Mouse (Mus musculus) lung, embryonic 15.5 days (tissue): ENCODE data around the gene Lemd2. TPM values are rescaled to one million over a fixed set of nuclear protein-coding genes. Genes with fewer than 3 reads are reported as not detected.

ENCODE experiments used
- ATAC-seq: fragments of 200-750 bp; cut with Nextera tagmentation; 2 replicates; pipeline ENCODE4 v1.8.0; 2017; ENCODE audit warnings: moderate number of reproducible peaks, borderline replicate concordance; ENCODE audit not compliant: low FRiP score, low TSS enrichment; ENCODE audit errors: extremely low read depth
- H3K27ac ChIP-seq: fragments of 300-500 bp; sonication (generic); 2 replicates; pipeline ENCODE4 v1.5.1; 2015; ENCODE audit warnings: moderate library complexity, mild to moderate bottlenecking, inconsistent platforms
- H3K27me3 ChIP-seq: fragments of 300-500 bp; sonication (generic); 2 replicates; pipeline ENCODE4 v1.6.1; 2015; ENCODE audit warnings: inconsistent platforms
- H3K36me3 ChIP-seq: fragments of 300-500 bp; sonication (generic); 2 replicates; pipeline ENCODE4 v1.6.1; 2015; ENCODE audit warnings: inconsistent platforms
- H3K4me1 ChIP-seq: fragments of 300-500 bp; sonication (generic); 2 replicates; pipeline ENCODE4 v1.6.1; 2015; ENCODE audit warnings: inconsistent platforms
- H3K4me2 ChIP-seq: fragments of 300-500 bp; sonication (generic); 2 replicates; pipeline ENCODE4 v1.6.1; 2015; ENCODE audit warnings: inconsistent platforms, mild to moderate bottlenecking, moderate library complexity
- H3K4me3 ChIP-seq: fragments of 300-500 bp; sonication (generic); 2 replicates; pipeline ENCODE4 v1.5.1; 2015; ENCODE audit warnings: mild to moderate bottlenecking, inconsistent platforms
- H3K9ac ChIP-seq: fragments of 300-500 bp; sonication (generic); 2 replicates; pipeline ENCODE4 v1.6.1; 2015; ENCODE audit warnings: inconsistent platforms
- H3K9me3 ChIP-seq: fragments of 300-500 bp; sonication (generic); 2 replicates; pipeline ENCODE4 v1.6.1; 2016; ENCODE audit warnings: inconsistent platforms
- WGBS: fragments of 180-500 bp; shearing (Covaris S2); methylation state at CpG from one replicate; pipeline ENCODE4 v1.1.7; 2015; 5-methylcytosine and 5-hydroxymethylcytosine counted together
- polyA plus RNA-seq: library from polyadenylated mRNA; unstranded; fragments of >200 nt; fragmentation: Nextera tagmentation; extraction: Ambion mirVana; gene quantifications from 2 replicates; pipeline ENCODE4 v1.2.1, GENCODE M21; 2015

Gene Lemd2
- polyA plus RNA-seq, 1 experiment from 2014 or later, result 17.2 TPM

DNA sequence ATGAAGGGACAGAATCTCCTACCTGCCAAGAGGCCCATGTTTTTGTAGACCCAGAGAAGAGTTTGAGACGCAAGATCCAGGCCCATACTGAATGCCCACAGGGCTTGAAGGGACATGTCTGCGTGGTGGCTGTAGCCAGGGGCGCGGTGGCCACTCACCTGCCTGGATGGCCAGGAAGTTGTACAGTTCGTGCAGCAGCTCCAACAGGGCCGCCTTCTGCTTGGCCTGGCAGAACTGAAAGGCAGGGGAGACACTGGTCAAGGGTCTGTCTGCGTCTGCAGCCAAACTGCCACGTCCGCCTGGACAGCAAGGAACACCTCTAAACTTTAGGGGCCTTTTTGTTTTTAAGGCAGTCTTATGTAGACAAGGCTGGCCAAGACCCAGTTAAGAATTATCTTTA lies 5.1 kb downstream of the Lemd2 start:
- no peak for ATAC-seq
- Histone ChIP-seq H3K36me3 (peaks cover 60% of the 10 kb centered on the region), H3K9me3 (no peaks in the 10 kb centered on the region), H3K27ac (no peak overlapping the region), H3K27me3 (no peaks in the 10 kb centered on the region), H3K4me1 (peaks cover 17% of the 10 kb centered on the region), H3K4me3 (no peak overlapping the region), H3K4me2 (no peak overlapping the region), H3K9ac (no peak overlapping the region)
- 93% methylated on average over 9 of the region's 9 CpGs for WGBS

- H3K27ac ChIP-seq, result no peak overlapping the region
- no peak overlapping the region for H3K4me3 ChIP-seq
- H3K36me3 ChIP-seq, result peaks cover 81% of the 10 kb centered on the region
- WGBS, result 75% methylated on average over 9 of the region's 9 CpGs
- no peak overlapping the region for H3K4me2 ChIP-seq
- no peaks in the 10 kb centered on the region for H3K27me3 ChIP-seq
- no peak for ATAC-seq
- H3K9ac ChIP-seq, result no peak overlapping the region
- no peaks in the 10 kb centered on the region for H3K9me3 ChIP-seq
- H3K4me1 ChIP-seq, result peaks cover 6% of the 10 kb centered on the region
Measured at GRCm38 (mm10) chr17:27196206-27196605, 8.1 kb downstream of the Lemd2 start.

DNA sequence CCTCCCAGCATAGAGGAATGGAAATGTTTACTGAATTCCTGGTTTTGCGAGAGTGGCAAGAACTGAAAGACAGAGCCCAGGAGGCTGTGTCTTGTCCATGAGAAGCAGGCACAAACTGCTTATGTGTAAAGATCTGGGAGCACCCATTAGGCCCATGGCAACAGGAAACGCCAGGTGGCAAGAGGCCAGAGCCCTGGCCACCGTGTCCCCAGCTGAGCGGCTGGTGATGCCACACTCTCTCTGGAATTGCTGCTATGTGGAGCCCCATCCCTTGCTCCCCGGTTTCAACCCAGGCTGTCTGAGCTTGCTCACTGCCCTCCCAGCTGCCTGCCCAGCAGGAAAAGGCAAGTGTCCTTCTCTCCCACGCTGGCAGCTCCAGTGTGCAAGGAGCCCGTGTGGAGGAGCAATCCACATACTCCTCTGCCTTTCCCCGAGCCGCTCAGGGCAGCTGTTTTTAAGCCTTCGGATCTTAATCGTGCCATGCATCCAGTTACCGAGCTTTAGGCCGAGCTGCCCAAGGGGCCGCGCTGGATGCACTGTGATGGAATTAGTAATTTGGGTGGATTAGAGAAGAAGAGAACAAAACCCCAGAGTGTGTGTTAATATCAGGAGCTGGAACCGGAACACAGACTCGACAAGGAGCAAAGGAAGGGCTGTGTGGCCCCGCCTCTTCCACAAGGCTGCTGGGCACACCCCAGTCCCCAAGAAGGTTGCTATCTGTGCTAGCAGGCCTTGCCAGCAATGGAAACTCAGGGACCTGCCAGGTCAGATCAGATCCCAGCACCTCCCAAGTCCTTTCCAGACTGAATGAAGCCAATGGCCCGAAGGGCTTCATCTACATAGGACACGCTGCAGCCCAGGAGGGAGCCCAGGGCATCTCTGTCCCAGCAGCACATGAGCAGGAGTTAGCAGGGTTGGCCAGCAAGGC lies 9.7 kb downstream of the Lemd2 start:
- Histone ChIP-seq H3K9ac (no peak overlapping the region), H3K4me2 (no peak overlapping the region), H3K36me3 (peaks cover 77% of the 10 kb centered on the region), H3K27me3 (no peaks in the 10 kb centered on the region), H3K27ac (no peak overlapping the region), H3K4me1 (no peaks in the 10 kb centered on the region; the same call in 1 of the 2 replicates), H3K9me3 (no peaks in the 10 kb centered on the region), H3K4me3 (no peak overlapping the region)
- no peak for ATAC-seq
- 66% methylated on average over 20 of the region's 20 CpGs for WGBS

GRCm38 (mm10) chr17:27191804-27192203 lies 12.5 kb downstream of the Lemd2 start:
- Histone ChIP-seq H3K27ac (no peak overlapping the region), H3K36me3 (peaks cover 62% of the 10 kb centered on the region), H3K4me2 (no peak overlapping the region), H3K4me1 (no peaks in the 10 kb centered on the region; the same call in 1 of the 2 replicates), H3K9ac (no peak overlapping the region), H3K27me3 (no peaks in the 10 kb centered on the region), H3K9me3 (no peaks in the 10 kb centered on the region), H3K4me3 (no peak overlapping the region)
- WGBS, result 73% methylated on average over 5 of the region's 5 CpGs
- ATAC-seq, result no peak

DNA sequence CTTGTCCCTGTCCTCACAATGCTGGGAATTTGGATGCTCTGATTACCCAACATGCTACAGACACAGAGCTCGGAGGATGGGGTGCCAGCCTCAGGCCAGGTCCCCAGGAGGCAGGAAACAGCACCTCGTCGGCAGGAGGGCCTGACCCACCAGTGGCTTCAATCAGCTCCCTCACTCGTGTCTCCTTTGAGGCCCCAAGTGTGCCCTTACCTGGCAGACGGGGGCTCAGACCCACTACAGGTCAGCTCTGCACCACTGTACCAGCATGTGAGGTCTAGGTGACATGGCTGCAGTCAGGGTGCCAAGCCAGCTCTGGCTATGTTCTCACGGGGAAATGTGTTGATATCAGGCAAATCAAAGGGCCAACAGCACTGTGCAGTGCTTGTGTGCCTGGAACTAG lies 13.1 kb downstream of the Lemd2 start:
- no peaks in the 10 kb centered on the region for H3K9me3 ChIP-seq
- H3K27ac ChIP-seq, result no peak overlapping the region
- no peaks in the 10 kb centered on the region; the same call in 1 of the 2 replicates for H3K4me1 ChIP-seq
- no peaks in the 10 kb centered on the region for H3K27me3 ChIP-seq
- H3K9ac ChIP-seq, result no peak overlapping the region
- H3K4me3 ChIP-seq, result no peak overlapping the region
- no peak overlapping the region for H3K4me2 ChIP-seq
- 82% methylated on average over 6 of the region's 6 CpGs for WGBS
- peaks cover 62% of the 10 kb centered on the region for H3K36me3 ChIP-seq
- no peak for ATAC-seq

DNA sequence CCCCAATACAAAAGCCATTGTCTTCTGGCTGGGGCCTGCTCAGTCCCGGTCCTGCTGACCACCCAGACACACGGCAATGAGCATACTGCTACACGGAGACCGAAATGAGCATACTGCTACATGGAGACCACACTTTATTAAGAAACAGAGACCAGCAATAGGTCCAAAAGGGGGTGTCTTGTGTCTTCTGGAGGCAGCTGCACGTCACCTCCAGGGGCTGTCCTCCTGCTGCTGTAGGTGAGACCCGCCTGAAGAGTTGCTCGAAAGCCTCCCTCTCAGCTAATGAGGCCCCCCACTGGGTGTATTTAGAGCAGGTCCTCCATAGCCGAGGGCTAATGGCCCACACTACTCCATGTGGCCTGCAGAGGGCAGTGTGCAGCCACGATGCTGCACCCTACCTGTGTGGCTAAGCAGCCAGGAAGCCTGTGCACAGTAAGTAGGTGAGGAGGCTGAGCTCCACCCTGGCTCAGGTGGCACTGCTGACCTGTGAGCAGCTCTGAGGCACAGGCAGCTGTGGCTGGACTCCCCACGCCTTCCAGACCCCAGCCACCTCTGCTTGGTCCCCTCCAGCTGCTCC lies 14.5 kb downstream of the Lemd2 start:
- no peak for ATAC-seq
- Histone ChIP-seq H3K27me3 (no peaks in the 10 kb centered on the region), H3K4me2 (no peak overlapping the region), H3K9me3 (no peaks in the 10 kb centered on the region), H3K4me1 (no peaks in the 10 kb centered on the region; the same call in 1 of the 2 replicates), H3K9ac (no peak overlapping the region), H3K27ac (no peak overlapping the region), H3K4me3 (no peak overlapping the region), H3K36me3 (peaks cover 49% of the 10 kb centered on the region)
- 40% methylated on average over 10 of the region's 10 CpGs for WGBS

DNA sequence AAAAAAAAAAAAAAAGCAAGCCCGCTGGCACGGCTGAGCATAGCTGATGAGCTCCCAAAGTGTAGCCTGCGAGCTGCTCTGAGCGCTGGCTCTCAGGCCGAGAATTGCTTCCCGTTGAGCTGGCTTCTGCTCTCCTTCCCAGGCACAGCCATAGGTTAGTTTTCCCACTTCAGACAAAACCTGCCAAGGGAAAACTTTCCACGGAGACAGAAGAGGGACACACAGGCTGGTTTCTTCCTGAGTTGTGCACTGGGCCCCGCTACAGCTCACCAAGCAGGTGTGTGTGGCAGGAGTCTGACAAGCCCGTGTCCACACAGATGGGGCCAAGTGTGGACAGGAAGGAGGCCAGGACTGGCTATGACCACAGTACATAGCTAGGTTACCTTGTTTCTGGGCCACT lies 15.4 kb downstream of the Lemd2 start:
- Histone ChIP-seq H3K9ac (no peak overlapping the region), H3K9me3 (no peaks in the 10 kb centered on the region), H3K27me3 (no peaks in the 10 kb centered on the region), H3K4me1 (no peaks in the 10 kb centered on the region), H3K4me3 (no peak overlapping the region), H3K36me3 (peaks cover 40% of the 10 kb centered on the region), H3K4me2 (no peak overlapping the region), H3K27ac (no peak overlapping the region)
- no peak for ATAC-seq
- WGBS, result 66% methylated on average over 9 of the region's 9 CpGs

GRCm38 (mm10) chr17:27187059-27187458 lies 17.2 kb downstream of the Lemd2 start:
- Histone ChIP-seq H3K4me1 (no peaks in the 10 kb centered on the region), H3K4me2 (no peak overlapping the region), H3K36me3 (peaks cover 22% of the 10 kb centered on the region), H3K4me3 (no peak overlapping the region), H3K27ac (no peak overlapping the region), H3K9me3 (no peaks in the 10 kb centered on the region), H3K27me3 (no peaks in the 10 kb centered on the region), H3K9ac (no peak overlapping the region)
- ATAC-seq, result no peak
- WGBS, result 55% methylated on average over 5 of the region's 5 CpGs

DNA sequence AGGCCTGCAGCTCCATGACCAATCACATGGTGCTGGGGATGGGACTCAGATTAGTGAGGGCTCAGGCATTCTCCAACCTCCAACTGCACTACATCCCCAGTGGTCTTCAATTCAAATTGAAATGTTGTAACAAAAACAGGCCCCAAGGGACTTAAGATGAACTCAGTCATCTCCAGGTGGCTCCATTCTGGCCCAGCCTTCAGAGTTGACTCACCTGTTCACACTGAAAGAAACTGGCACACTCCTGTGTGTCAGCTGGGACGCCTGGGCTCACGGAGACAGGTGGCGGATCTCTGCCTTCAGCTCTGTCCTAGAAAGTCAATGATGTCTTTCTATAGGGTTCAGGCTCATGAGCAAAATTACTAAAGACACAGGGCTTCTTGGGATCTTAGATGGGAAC lies 18.2 kb downstream of the Lemd2 start:
- Histone ChIP-seq H3K4me2 (no peak overlapping the region), H3K4me3 (no peak overlapping the region), H3K36me3 (peaks cover 12% of the 10 kb centered on the region), H3K9ac (no peak overlapping the region), H3K27me3 (no peaks in the 10 kb centered on the region), H3K4me1 (no peaks in the 10 kb centered on the region), H3K27ac (no peak overlapping the region), H3K9me3 (no peaks in the 10 kb centered on the region)
- 84% methylated on average over 3 of the region's 3 CpGs for WGBS
- no peak for ATAC-seq

DNA sequence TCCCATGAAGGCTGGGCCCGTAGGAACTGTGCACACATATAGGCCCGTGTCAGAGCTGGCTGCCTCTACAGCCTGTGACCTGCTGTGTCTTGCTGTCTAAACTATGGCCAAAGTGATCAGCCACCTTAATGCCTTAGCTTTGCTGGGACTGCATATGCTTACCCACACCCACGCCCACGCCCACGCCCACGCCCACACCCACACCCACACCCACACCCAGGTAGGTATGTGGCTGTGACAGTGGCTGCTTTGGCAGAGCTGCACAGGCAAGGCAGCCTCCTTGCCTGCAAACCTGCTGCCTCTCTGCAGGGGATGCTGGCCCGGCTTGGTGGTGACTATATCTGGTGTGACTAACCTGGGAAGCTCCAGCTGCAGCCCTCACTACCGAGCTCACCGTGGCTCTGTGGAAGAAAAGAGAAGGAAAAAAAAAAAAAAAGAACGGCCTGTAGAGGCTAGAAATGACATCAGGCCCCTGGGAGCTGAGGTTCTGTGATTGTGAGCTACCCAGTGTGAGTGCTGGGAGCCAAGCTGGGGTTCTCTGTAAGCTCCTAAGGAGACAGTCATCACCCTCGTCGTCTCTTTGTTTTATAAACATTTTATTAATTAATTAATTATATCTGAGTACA lies 20.5 kb downstream of the Lemd2 start:
- Histone ChIP-seq H3K4me3 (no peak overlapping the region), H3K9me3 (no peaks in the 10 kb centered on the region), H3K27ac (no peak overlapping the region), H3K4me1 (no peaks in the 10 kb centered on the region), H3K27me3 (no peaks in the 10 kb centered on the region), H3K4me2 (no peak overlapping the region), H3K36me3 (no peaks in the 10 kb centered on the region), H3K9ac (no peak overlapping the region)
- WGBS, result 79% methylated on average over 12 of the region's 12 CpGs
- no peak for ATAC-seq

- 72% methylated on average over 5 of the region's 5 CpGs for WGBS
Measured at GRCm38 (mm10) chr17:27182401-27182800, 21.9 kb downstream of the Lemd2 start.

GRCm38 (mm10) chr17:27181666-27182065 lies 22.6 kb downstream of the Lemd2 start:
- Histone ChIP-seq H3K9ac (no peak overlapping the region), H3K27ac (no peak overlapping the region), H3K27me3 (no peaks in the 10 kb centered on the region), H3K4me2 (no peak overlapping the region), H3K36me3 (no peaks in the 10 kb centered on the region), H3K4me1 (no peaks in the 10 kb centered on the region), H3K4me3 (no peak overlapping the region), H3K9me3 (no peaks in the 10 kb centered on the region)
- ATAC-seq, result 0 out of 2 replicates have a peak, but pooled peaks have one; percentile 19
- 30% methylated on average over 3 of the region's 3 CpGs for WGBS

More at GRCm38 (mm10) chr17:27182401-27182800, 21.9 kb downstream of the Lemd2 start:
- Histone ChIP-seq H3K27ac (no peak overlapping the region), H3K9ac (no peak overlapping the region), H3K4me2 (no peak overlapping the region), H3K4me3 (no peak overlapping the region), H3K27me3 (no peaks in the 10 kb centered on the region), H3K9me3 (no peaks in the 10 kb centered on the region), H3K4me1 (no peaks in the 10 kb centered on the region), H3K36me3 (no peaks in the 10 kb centered on the region)
- ATAC-seq, result no peak
